Mouse (Mus musculus): ENCODE data around the gene Smc6.

Gene Smc6

DNA sequence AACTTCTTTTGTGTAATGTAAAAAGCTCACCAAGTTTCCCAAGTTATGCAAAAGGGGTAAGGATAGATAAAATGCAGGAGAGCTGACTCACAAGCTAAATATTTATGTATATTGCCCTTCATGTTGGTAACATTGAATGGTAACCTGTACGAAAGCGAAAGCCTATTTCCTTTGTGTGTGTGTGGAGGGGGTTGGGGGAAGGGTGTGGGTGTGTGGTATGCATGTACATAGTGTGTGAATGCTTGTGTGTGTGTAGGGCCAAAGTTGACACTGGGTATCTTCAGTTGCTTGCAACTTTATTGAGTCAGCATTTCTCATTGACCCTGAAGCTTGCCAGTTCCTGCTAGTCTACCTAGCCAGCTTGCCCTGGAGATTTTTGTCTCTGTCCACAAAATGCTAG lies 15.9 kb downstream of the Smc6 start:
- DNase-seq (ENCODE audit: extremely low spot score): no peak

DNA sequence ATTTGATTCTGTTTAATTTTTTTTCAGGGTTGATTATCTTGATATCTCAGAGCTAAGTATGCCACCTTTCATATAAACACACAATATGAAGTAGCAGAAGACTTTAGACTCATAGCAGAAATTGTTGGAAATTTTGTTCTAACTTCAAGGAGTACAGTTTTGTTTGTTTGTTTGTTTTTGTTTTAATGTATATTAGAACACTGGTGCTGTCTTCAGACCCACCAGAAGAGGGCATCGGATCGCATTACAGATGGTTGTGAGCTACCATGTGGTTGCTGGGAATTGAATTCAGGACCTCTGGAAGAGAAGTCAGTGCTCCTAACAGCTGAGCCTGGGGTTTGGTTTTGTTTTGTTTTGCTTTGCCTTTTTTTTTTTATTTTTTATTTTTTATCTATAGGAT lies 20.7 kb downstream of the Smc6 start:
- no peak for DNase-seq (ENCODE audit: extremely low spot score)

- DNase-seq (ENCODE audit: extremely low spot score): no peak
Measured at GRCm38 (mm10) chr12:11300858-11301257, 35.2 kb downstream of the Smc6 start.

- no peak for DNase-seq (ENCODE audit: extremely low spot score)
Measured at GRCm38 (mm10) chr12:11306753-11307645, 41.3 kb downstream of the Smc6 start.

DNA sequence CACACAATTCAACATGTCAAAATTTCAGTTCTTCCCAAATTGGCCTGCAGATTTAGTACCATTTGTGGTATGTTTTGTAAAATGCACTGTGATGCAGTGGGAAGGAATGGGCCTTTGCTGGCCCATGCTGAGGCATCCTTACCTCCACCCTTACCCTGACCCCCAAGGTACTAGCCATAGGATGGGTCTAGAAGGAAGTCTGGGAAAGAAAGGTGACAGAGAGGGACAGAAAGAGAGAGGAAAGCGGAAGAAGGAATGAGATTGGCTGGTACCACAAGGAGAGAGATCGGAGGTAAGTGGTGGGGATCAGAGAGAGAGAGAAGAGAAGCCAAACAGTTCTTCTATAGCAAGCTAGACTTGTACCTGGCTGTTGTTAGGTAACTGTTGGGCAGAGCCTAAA lies 45.4 kb downstream of the Smc6 start:
- no peak for DNase-seq (ENCODE audit: extremely low spot score)

GRCm38 (mm10) chr12:11313840-11314239 lies 48.2 kb downstream of the Smc6 start:
- no peak for DNase-seq (ENCODE audit: extremely low spot score)

GRCm38 (mm10) chr12:11317671-11318070 lies 52.0 kb downstream of the Smc6 start:
- DNase-seq (ENCODE audit: extremely low spot score): no peak

DNA sequence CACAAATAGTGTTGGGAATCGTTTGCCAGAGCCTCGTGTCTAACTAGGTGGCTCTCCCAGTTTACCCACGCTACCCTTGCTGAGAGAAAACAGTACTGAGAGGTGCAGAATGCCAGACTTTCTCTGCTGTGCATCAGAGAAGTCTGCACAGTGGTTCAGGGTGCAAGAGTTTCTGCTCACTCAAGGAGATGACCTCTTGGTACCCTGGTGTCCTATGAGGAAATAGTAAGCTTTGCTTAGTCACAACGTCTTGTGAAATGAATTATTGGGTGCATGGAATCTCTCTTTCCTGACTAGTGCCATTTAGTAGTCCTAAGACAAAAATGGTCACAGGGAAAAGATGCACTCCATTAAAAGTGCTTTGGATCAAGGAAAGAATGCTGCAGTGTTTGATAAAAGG lies 58.8 kb downstream of the Smc6 start:
- no peak for DNase-seq (ENCODE audit: extremely low spot score)

DNA sequence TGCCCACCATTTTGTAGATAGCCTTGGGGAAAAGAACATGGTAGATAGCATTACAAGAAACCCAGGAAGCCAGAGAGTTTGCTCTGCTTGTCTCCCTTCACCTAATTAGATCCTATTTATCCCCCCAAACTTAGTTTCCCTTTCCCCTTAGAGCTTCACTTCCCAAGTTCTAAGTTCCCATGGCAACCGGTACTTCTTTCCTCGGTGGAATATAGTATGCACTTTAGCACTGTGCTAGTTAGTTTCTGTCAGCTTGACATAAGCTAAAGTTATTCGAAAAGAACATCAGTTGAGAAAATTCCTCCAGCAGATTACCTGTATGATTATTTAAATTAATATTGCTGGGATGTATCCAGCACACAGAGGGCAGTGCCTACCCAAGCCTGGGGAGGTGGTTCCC lies 60.8 kb downstream of the Smc6 start:
- DNase-seq (ENCODE audit: extremely low spot score): no peak

- DNase-seq (ENCODE audit: extremely low spot score): no peak
Measured at GRCm38 (mm10) chr12:11336845-11337244, 71.2 kb downstream of the Smc6 start.

GRCm38 (mm10) chr12:11338251-11338650 lies 72.6 kb downstream of the Smc6 start:
- DNase-seq (ENCODE audit: extremely low spot score): no peak

DNA sequence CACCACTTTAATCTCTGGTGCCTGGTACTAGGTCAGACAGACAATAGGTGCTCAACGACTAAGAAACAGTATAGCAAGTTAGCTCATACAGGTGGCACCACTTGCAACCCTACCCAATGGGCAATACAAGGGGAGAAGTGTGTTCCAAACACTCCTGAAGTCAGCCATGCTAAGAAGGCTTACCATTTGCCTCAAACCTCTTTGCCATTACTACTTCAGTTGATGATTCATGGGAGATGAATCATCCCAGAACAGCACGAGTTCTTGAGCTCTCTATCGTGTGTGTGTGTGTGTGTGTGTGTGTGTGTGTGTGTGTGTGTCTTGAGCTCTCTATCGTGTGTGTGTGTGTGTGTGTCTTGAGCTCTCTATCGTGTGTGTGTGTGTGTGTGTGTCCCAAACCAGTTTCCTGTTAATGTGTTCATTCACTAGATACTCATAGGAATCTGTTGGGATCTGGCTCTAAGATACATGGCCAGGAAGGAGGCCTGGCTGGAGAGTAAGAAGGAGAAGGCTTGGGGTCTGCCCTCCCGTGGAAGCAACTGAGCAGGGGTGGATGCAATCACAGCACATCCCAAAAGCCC lies 76.4 kb downstream of the Smc6 start:
- DNase-seq (ENCODE audit: extremely low spot score): no peak

- no peak for DNase-seq (ENCODE audit: extremely low spot score)
Measured at GRCm38 (mm10) chr12:11345963-11346362, 80.3 kb downstream of the Smc6 start.

- no peak for DNase-seq (ENCODE audit: extremely low spot score)
Measured at GRCm38 (mm10) chr12:11348423-11348822, 82.7 kb downstream of the Smc6 start.

DNA sequence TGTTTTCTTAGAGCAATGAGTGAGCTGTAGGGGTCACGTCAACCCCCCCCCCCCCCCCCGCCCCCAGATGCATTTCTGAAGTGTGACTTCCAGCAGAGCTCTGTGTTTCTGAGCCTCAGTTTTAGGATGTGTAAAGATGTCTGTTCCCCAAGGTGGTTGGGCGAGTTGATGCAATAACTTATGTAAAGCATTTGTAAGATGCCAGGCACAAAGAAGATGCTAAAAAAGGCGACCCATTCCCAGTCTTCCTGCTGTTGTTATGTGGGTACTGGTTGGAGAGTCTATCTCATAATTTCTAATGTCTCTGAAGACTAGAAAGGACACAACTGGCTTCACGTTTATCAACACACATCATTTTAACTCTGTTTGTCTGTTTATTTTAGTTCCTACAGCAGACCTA lies 84.2 kb downstream of the Smc6 start:
- DNase-seq (ENCODE audit: extremely low spot score): no peak

- DNase-seq (ENCODE audit: extremely low spot score): peak; percentile 72
Measured at GRCm38 (mm10) chr12:11350895-11351294, 85.2 kb downstream of the Smc6 start.

GRCm38 (mm10) chr12:11362435-11362834 lies 96.7 kb downstream of the Smc6 start:
- no peak for DNase-seq (ENCODE audit: extremely low spot score)

GRCm38 (mm10) chr12:11364870-11365269 lies 99.2 kb downstream of the Smc6 start:
- no peak for DNase-seq (ENCODE audit: extremely low spot score)

GRCm38 (mm10) chr12:11367099-11367765 lies 101.5 kb downstream of the Smc6 start:
- no peak for DNase-seq (ENCODE audit: extremely low spot score)
